Mouse (Mus musculus) T-helper 1 cell (primary cell): Measurements from ENCODE around the gene Hlcs.

Experiments used
- in situ Hi-C: fragments of 300-600 bp; cut with MboI, MseI; formaldehyde crosslinking; loops from one replicate; pipeline ENCODE4 v1.15.1; 2025; ENCODE audit warnings: high pct_unique_total_duplicates

The Hlcs gene

GRCm38 (mm10) chr16:94289138-94290072 lies 24.0 kb downstream of the Hlcs start:
- in situ Hi-C loops: no loop called here

- in situ Hi-C loops: no loop called here
Observed at GRCm38 (mm10) chr16:94287826-94288225, 25.5 kb downstream of the Hlcs start.

GRCm38 (mm10) chr16:94283972-94284371 lies 29.4 kb downstream of the Hlcs start:
- in situ Hi-C loops: no loop called here

- in situ Hi-C loops: no loop called here
Observed at GRCm38 (mm10) chr16:94270826-94271225, 42.5 kb downstream of the Hlcs start.

GRCm38 (mm10) chr16:94269635-94270034 lies 43.7 kb downstream of the Hlcs start:
- in situ Hi-C loops: loop anchor here (5.0 kb wide), 1 partner anchor 53 kb away; no protein-coding TSS in a partner anchor

GRCm38 (mm10) chr16:94268205-94268604 lies 45.2 kb downstream of the Hlcs start:
- in situ Hi-C loops: loop anchor here (5.0 kb wide), 1 partner anchor 54 kb away; no protein-coding TSS in a partner anchor

GRCm38 (mm10) chr16:94264611-94265010 lies 48.8 kb downstream of the Hlcs start:
- in situ Hi-C loops: loop anchor here (5.0 kb wide), 1 partner anchor 58 kb away; no protein-coding TSS in a partner anchor

GRCm38 (mm10) chr16:94262501-94262900 lies 50.9 kb downstream of the Hlcs start:
- in situ Hi-C loops: no loop called here

- in situ Hi-C loops: no loop called here
Observed at GRCm38 (mm10) chr16:94260938-94261630, 52.3 kb downstream of the Hlcs start.

- in situ Hi-C loops: no loop called here
Observed at GRCm38 (mm10) chr16:94258366-94259310, 54.7 kb downstream of the Hlcs start.

GRCm38 (mm10) chr16:94255592-94255991 lies 57.8 kb downstream of the Hlcs start:
- in situ Hi-C loops: no loop called here

GRCm38 (mm10) chr16:94255035-94255434 lies 58.3 kb downstream of the Hlcs start:
- in situ Hi-C loops: no loop called here

- in situ Hi-C loops: no loop called here
Observed at GRCm38 (mm10) chr16:94254415-94254891, 58.9 kb downstream of the Hlcs start.

- in situ Hi-C loops: no loop called here
Observed at GRCm38 (mm10) chr16:94253671-94254414, 59.5 kb downstream of the Hlcs start.

- in situ Hi-C loops: no loop called here
Observed at GRCm38 (mm10) chr16:94251756-94252155, 61.6 kb downstream of the Hlcs start.

GRCm38 (mm10) chr16:94250640-94251349 lies 62.6 kb downstream of the Hlcs start:
- in situ Hi-C loops: no loop called here

- in situ Hi-C loops: no loop called here
Observed at GRCm38 (mm10) chr16:94250136-94250535, 63.2 kb downstream of the Hlcs start.

- in situ Hi-C loops: no loop called here
Observed at GRCm38 (mm10) chr16:94249666-94250065, 63.7 kb downstream of the Hlcs start.

- in situ Hi-C loops: no loop called here
Observed at GRCm38 (mm10) chr16:94248721-94249120, 64.7 kb downstream of the Hlcs start.

- in situ Hi-C loops: no loop called here
Observed at GRCm38 (mm10) chr16:94246976-94247375, 66.4 kb downstream of the Hlcs start.
